Mouse (Mus musculus): ENCODE data around the gene Sh3bp5. TPM values are rescaled to one million over a fixed set of nuclear protein-coding genes. Genes with fewer than 3 reads are reported as not detected.

Gene Sh3bp5
- polyA plus RNA-seq, 1 experiment from 2014 or later: 38.4 TPM

- peak; percentile 3 for ATAC-seq
- H3K27ac ChIP-seq (ENCODE audit: low read length): peak overlapping the region; percentile 71
- WGBS: 2% methylated on average over 53 of the region's 53 CpGs
- peak overlapping the region; percentile 66 for H3K9ac ChIP-seq (replicated peaks; ENCODE audit: low read depth)
- H3K4me2 ChIP-seq (replicated peaks; ENCODE audit: low read depth, low read length): peak overlapping the region; percentile 80
- peak; percentile 54 for DNase-seq (ENCODE audit: low spot score)
- H3K27me3 ChIP-seq (replicated peaks; ENCODE audit: insufficient read depth, low read length): peaks cover 5% of the 10 kb centered on the region; the same call in 1 of the 2 replicates
- H3K36me3 ChIP-seq (ENCODE audit: insufficient read depth, low read length): no peaks in the 10 kb centered on the region
- no peaks in the 10 kb centered on the region for H3K9me3 ChIP-seq (ENCODE audit: low read length)
- H3K4me1 ChIP-seq (ENCODE audit: insufficient read depth, low read depth, low read length): peaks cover 11% of the 10 kb centered on the region; the same call in 1 of the 2 replicates
- TF ChIP-seq CTCF (IDR thresholded peaks at IDR 0.05) (peak; percentile 44; the same call in 1 of the 2 replicates), EP300 (IDR thresholded peaks at IDR 0.05) (no peak)
- H3K4me3 ChIP-seq (ENCODE audit: low read depth, low read length): peak overlapping the region; percentile 65
Measured at GRCm38 (mm10) chr14:31435018-31435915, 611 bp downstream of the Sh3bp5 start.

- no peak for DNase-seq (ENCODE audit: low spot score)
- no peak for ATAC-seq
- Histone ChIP-seq H3K4me2 (replicated peaks; ENCODE audit: low read depth, low read length) (peak overlapping the region; percentile 80), H3K4me1 (ENCODE audit: insufficient read depth, low read depth, low read length) (peaks cover 11% of the 10 kb centered on the region; the same call in 1 of the 2 replicates), H3K27me3 (replicated peaks; ENCODE audit: insufficient read depth, low read length) (peaks cover 5% of the 10 kb centered on the region; the same call in 1 of the 2 replicates), H3K27ac (ENCODE audit: low read length) (0 out of 2 replicates have a peak overlapping the region, but pooled peaks have one; percentile 26), H3K9ac (replicated peaks; ENCODE audit: low read depth) (no peak overlapping the region; the same call in 1 of the 2 replicates), H3K36me3 (ENCODE audit: insufficient read depth, low read length) (no peaks in the 10 kb centered on the region), H3K4me3 (ENCODE audit: low read depth, low read length) (no peak overlapping the region), H3K9me3 (ENCODE audit: low read length) (no peaks in the 10 kb centered on the region)
- WGBS: 43% methylated on average over 5 of the region's 5 CpGs
- TF ChIP-seq CTCF (IDR thresholded peaks at IDR 0.05): no peak
Measured at GRCm38 (mm10) chr14:31434426-31434825, 1.5 kb downstream of the Sh3bp5 start.

- WGBS: 33% methylated on average over 7 of the region's 7 CpGs
- no peak overlapping the region for H3K4me3 ChIP-seq (ENCODE audit: low read depth, low read length)
Measured at GRCm38 (mm10) chr14:31433851-31434360, 2.0 kb downstream of the Sh3bp5 start.

GRCm38 (mm10) chr14:31433126-31433525 is 2.8 kb downstream of the Sh3bp5 start:
- WGBS: 42% methylated on average over 5 of the region's 5 CpGs
- TF ChIP-seq EP300 (IDR thresholded peaks at IDR 0.05) (peak; percentile 28; the same call in 1 of the 2 replicates), CTCF (IDR thresholded peaks at IDR 0.05) (no peak)
- Histone ChIP-seq H3K4me2 (replicated peaks; ENCODE audit: low read depth, low read length) (0 out of 2 replicates have a peak overlapping the region, but pooled peaks have one; percentile 80), H3K36me3 (ENCODE audit: insufficient read depth, low read length) (no peaks in the 10 kb centered on the region), H3K4me1 (ENCODE audit: insufficient read depth, low read depth, low read length) (peaks cover 20% of the 10 kb centered on the region; the same call in 1 of the 2 replicates), H3K9me3 (ENCODE audit: low read length) (no peaks in the 10 kb centered on the region), H3K9ac (replicated peaks; ENCODE audit: low read depth) (no peak overlapping the region), H3K27ac (ENCODE audit: low read length) (peak overlapping the region; percentile 60), H3K27me3 (replicated peaks; ENCODE audit: insufficient read depth, low read length) (peaks cover 5% of the 10 kb centered on the region; the same call in 1 of the 2 replicates), H3K4me3 (ENCODE audit: low read depth, low read length) (no peak overlapping the region)
- no peak for DNase-seq (ENCODE audit: low spot score)
- no peak for ATAC-seq

More at GRCm38 (mm10) chr14:31433851-31434360, 2.0 kb downstream of the Sh3bp5 start:
- DNase-seq (ENCODE audit: low spot score) (peak; percentile 70), ATAC-seq (0 out of 2 replicates have a peak, but pooled peaks have one; percentile 14)
- Histone ChIP-seq H3K36me3 (ENCODE audit: insufficient read depth, low read length) (no peaks in the 10 kb centered on the region), H3K4me1 (ENCODE audit: insufficient read depth, low read depth, low read length) (peaks cover 13% of the 10 kb centered on the region; the same call in 1 of the 2 replicates), H3K27ac (ENCODE audit: low read length) (peak overlapping the region; percentile 60; the same call in 1 of the 2 replicates), H3K9me3 (ENCODE audit: low read length) (no peaks in the 10 kb centered on the region), H3K9ac (replicated peaks; ENCODE audit: low read depth) (no peak overlapping the region), H3K4me2 (replicated peaks; ENCODE audit: low read depth, low read length) (peak overlapping the region; percentile 80), H3K27me3 (replicated peaks; ENCODE audit: insufficient read depth, low read length) (peaks cover 5% of the 10 kb centered on the region; the same call in 1 of the 2 replicates)
- no peak for TF ChIP-seq CTCF (IDR thresholded peaks at IDR 0.05)
- no peak for TF ChIP-seq EP300 (IDR thresholded peaks at IDR 0.05)

GRCm38 (mm10) chr14:31432424-31432823 is 3.5 kb downstream of the Sh3bp5 start:
- Histone ChIP-seq H3K36me3 (ENCODE audit: insufficient read depth, low read length) (no peaks in the 10 kb centered on the region), H3K9ac (replicated peaks; ENCODE audit: low read depth) (no peak overlapping the region), H3K4me3 (ENCODE audit: low read depth, low read length) (no peak overlapping the region), H3K4me1 (ENCODE audit: insufficient read depth, low read depth, low read length) (peaks cover 21% of the 10 kb centered on the region; the same call in 1 of the 2 replicates), H3K4me2 (replicated peaks; ENCODE audit: low read depth, low read length) (no peak overlapping the region; the same call in 1 of the 2 replicates), H3K27ac (ENCODE audit: low read length) (peak overlapping the region; percentile 60; the same call in 1 of the 2 replicates), H3K9me3 (ENCODE audit: low read length) (no peaks in the 10 kb centered on the region), H3K27me3 (replicated peaks; ENCODE audit: insufficient read depth, low read length) (peaks cover 6% of the 10 kb centered on the region; the same call in 1 of the 2 replicates)
- 28% methylated on average over 4 of the region's 4 CpGs for WGBS
- ATAC-seq: no peak
- peak; percentile 70 for DNase-seq (ENCODE audit: low spot score)
- TF ChIP-seq CTCF (IDR thresholded peaks at IDR 0.05): no peak
- no peak; the same call in 1 of the 2 replicates for TF ChIP-seq EP300 (IDR thresholded peaks at IDR 0.05)
